Mouse (Mus musculus) forebrain, embryonic 14.5 days (tissue): ENCODE results near the gene Usp26. TPM values are rescaled to one million over a fixed set of nuclear protein-coding genes. Genes with fewer than 3 reads are reported as not detected.

Experiments used
- ATAC-seq: fragments of 200-750 bp; cut with Nextera tagmentation; 2 replicates; pipeline ENCODE4 v1.8.0; 2017; ENCODE audit warnings: mild to moderate bottlenecking, moderate library complexity
- DNase-seq: peaks from one replicate; pipeline ENCODE4 v3.0.0-alpha.2; 2015; ENCODE audit warnings: low spot score
- H3K27ac ChIP-seq: fragments of 300-500 bp; sonication (generic); 2 replicates; pipeline ENCODE4 v1.5.1; 2014; ENCODE audit warnings: low read depth, mild to moderate bottlenecking, control low read depth, low read length, moderate library complexity
- H3K27me3 ChIP-seq: fragments of 300-500 bp; sonication (generic); replicated peaks from 2 replicates; pipeline ENCODE4 v1.6.1; 2014; ENCODE audit warnings: low read length, control low read depth, mixed read lengths; ENCODE audit not compliant: control insufficient read depth, insufficient read depth
- H3K36me3 ChIP-seq: fragments of 300-500 bp; sonication (generic); 2 replicates; pipeline ENCODE4 v1.6.1; 2014; ENCODE audit warnings: low read length, control low read depth; ENCODE audit not compliant: control insufficient read depth, insufficient read depth
- H3K4me1 ChIP-seq: fragments of 300-500 bp; sonication (generic); 2 replicates; pipeline ENCODE4 v1.6.1; 2014; ENCODE audit warnings: antibody characterized with exemption, low read length, control low read depth; ENCODE audit not compliant: control insufficient read depth, insufficient read depth
- H3K4me2 ChIP-seq: fragments of 300-500 bp; sonication (generic); 2 replicates; pipeline ENCODE4 v1.6.1; 2014; ENCODE audit warnings: mild to moderate bottlenecking, control low read depth, low read length
- H3K4me3 ChIP-seq: fragments of 300-500 bp; sonication (generic); 2 replicates; pipeline ENCODE4 v1.5.1; 2014; ENCODE audit warnings: low read depth, low read length, control low read depth
- H3K9ac ChIP-seq: fragments of 300-500 bp; sonication (generic); 2 replicates; pipeline ENCODE4 v1.6.1; 2014; ENCODE audit warnings: mild to moderate bottlenecking, low read length, control low read depth, moderate library complexity
- H3K9me3 ChIP-seq: fragments of 300-500 bp; sonication (generic); replicated peaks from 2 replicates; pipeline ENCODE4 v1.6.1; 2016; ENCODE audit warnings: low read length, control low read depth, mixed read lengths; ENCODE audit not compliant: control insufficient read depth
- WGBS: fragments of 180-500 bp; shearing (Covaris S2); extraction: QIAGEN DNeasy Blood & Tissue Kit; methylation state at CpG from one replicate; pipeline ENCODE4 v1.1.7; 2014; 5-methylcytosine and 5-hydroxymethylcytosine counted together
- polyA plus RNA-seq: library from polyadenylated mRNA; unstranded; fragments of >200 nt; fragmentation: Nextera tagmentation; extraction: Ambion mirVana; gene quantifications from 2 replicates; pipeline ENCODE4 v1.2.1, GENCODE M21; 2014

Gene Usp26
- polyA plus RNA-seq = not detected in 2 replicates

GRCm38 (mm10) chrX:51801133-51801532 is at the start of gene Usp26:
Gene Usp26, minus strand, starts transcription at chrX:51801233.
- Histone ChIP-seq H3K4me1 (no peaks in the 10 kb centered on the region), H3K36me3 (no peaks in the 10 kb centered on the region), H3K4me2 (no peak within 1 kb of the TSS), H3K27me3 (no peaks in the 10 kb centered on the region), H3K9ac (no peak within 1 kb of the TSS), H3K9me3 (no peaks in the 10 kb centered on the region), H3K27ac (no peak within 1 kb of the TSS), H3K4me3 (no peak within 1 kb of the TSS)
- WGBS = 94% methylated on average over 6 of the region's 6 CpGs
- ATAC-seq (no peak), DNase-seq (no peak)

DNA sequence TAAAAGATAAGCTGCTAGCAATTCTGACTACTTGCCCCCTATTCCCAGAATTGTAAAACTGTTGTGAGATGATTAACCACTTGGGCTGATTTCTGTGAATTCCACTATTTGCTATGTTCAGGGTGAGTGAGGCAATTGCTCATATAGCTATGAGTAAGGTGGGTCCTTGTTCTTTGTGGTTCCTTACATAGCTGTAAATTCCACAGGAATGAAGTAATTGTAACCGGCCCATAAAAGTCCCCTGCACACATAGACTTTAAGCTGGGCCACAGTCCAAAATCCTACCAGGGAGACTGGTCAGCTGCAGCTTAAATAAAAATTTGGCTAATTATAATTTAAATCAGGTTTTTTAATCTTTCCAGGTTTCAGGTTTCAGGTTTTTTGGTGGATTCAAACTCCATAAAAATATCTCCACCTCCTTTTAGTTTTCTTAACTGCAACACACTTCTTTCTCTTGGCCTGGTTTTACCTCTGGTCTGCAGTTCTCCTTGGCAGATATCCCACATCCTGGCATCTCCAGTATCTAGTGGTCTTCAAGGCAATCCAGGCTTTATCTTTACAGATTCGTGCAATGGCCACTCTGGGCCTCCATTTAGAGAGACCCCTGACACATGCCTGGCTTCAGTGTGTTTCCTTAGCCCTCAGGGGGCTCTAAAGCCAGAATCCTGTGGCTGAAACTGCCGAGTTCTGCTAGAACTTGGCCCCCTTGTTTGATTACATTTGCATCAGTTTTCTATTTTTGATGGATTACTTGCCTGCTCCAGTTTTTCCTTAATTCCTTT is 13.6 kb upstream of the Usp26 start:
- no peak overlapping the region for H3K27ac ChIP-seq
- H3K36me3 ChIP-seq = no peaks in the 10 kb centered on the region
- peak; percentile 15 for DNase-seq
- no peaks in the 10 kb centered on the region for H3K4me1 ChIP-seq
- no peaks in the 10 kb centered on the region for H3K9me3 ChIP-seq
- no peak overlapping the region for H3K4me2 ChIP-seq
- 0 out of 2 replicates have a peak, but pooled peaks have one; percentile 42 for ATAC-seq
- no peak overlapping the region for H3K4me3 ChIP-seq
- 45% methylated on average over 3 of the region's 3 CpGs for WGBS
- H3K27me3 ChIP-seq = no peaks in the 10 kb centered on the region
- no peak overlapping the region for H3K9ac ChIP-seq

GRCm38 (mm10) chrX:51767457-51767856 is 33.6 kb downstream of the Usp26 start:
- DNase-seq (peak; percentile 11), ATAC-seq (no peak)

DNA sequence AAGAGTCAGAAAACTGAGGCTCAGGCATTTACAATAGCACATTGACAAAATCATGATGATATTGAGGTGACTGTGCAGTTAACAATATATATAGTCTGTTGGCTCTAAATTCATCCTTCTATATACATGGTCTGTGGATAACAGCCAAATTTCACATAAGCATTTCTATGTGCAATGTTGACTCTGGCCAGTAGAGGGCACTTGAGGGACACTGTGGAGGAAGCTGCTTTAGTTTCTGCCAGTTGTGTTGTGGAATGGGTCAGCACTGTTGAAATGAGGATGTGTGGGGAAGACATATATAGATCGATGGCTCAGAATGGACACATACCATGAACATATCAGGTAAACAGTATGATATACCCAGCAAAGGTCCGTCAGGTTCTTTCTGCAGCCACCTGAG is 64.6 kb downstream of the Usp26 start:
- ATAC-seq = no peak
- 71% methylated on average over 2 of the region's 2 CpGs for WGBS

More at GRCm38 (mm10) chrX:51767457-51767856, 33.6 kb downstream of the Usp26 start:
- Histone ChIP-seq H3K27ac (no peak overlapping the region), H3K9ac (no peak overlapping the region), H3K27me3 (no peaks in the 10 kb centered on the region), H3K4me1 (no peaks in the 10 kb centered on the region), H3K4me2 (no peak overlapping the region), H3K4me3 (no peak overlapping the region), H3K36me3 (no peaks in the 10 kb centered on the region), H3K9me3 (no peaks in the 10 kb centered on the region)
- 17% methylated on average over 1 of the region's 1 CpGs for WGBS

GRCm38 (mm10) chrX:51714086-51714745 is 86.8 kb downstream of the Usp26 start:
- no peak overlapping the region for H3K4me3 ChIP-seq
- no peak overlapping the region for H3K27ac ChIP-seq
- no peaks in the 10 kb centered on the region for H3K9me3 ChIP-seq
- H3K9ac ChIP-seq = no peak overlapping the region
- H3K36me3 ChIP-seq = no peaks in the 10 kb centered on the region
- ATAC-seq = no peak
- no peaks in the 10 kb centered on the region for H3K4me1 ChIP-seq
- H3K4me2 ChIP-seq = no peak overlapping the region
- 76% methylated on average over 8 of the region's 8 CpGs for WGBS
- no peak for DNase-seq
- no peaks in the 10 kb centered on the region for H3K27me3 ChIP-seq

More for the DNA sequence above, 64.6 kb downstream of the Usp26 start:
- H3K4me2 ChIP-seq = no peak overlapping the region
- H3K36me3 ChIP-seq = no peaks in the 10 kb centered on the region
- DNase-seq = peak; percentile 72
- H3K4me3 ChIP-seq = no peak overlapping the region
- H3K27me3 ChIP-seq = no peaks in the 10 kb centered on the region
- H3K4me1 ChIP-seq = no peaks in the 10 kb centered on the region
- H3K27ac ChIP-seq = no peak overlapping the region
- no peak overlapping the region for H3K9ac ChIP-seq
- no peaks in the 10 kb centered on the region; the same call in 1 of the 2 replicates for H3K9me3 ChIP-seq

DNA sequence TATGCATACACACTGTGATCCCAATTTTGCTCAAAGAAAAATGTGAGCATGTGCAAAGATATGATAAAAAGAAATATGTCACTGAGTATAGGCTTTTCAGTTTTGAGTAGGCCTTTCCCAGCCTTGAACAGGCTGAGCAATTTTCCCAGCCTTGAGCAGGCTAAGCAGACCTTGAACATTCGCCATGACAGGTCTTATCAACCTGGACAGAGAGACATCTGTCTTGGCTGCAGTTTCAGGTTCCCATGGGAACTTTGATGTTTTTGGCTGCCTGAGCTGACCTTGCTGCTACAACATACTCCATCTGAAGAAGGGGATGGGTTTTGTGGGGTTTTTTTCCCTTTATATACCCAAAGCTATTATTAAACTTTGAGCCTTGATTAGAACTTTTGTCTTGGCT is 88.0 kb downstream of the Usp26 start:
- ATAC-seq (no peak), DNase-seq (no peak)
- WGBS = 86% methylated on average over 1 of the region's 1 CpGs
- Histone ChIP-seq H3K9ac (no peak overlapping the region), H3K36me3 (no peaks in the 10 kb centered on the region), H3K4me3 (no peak overlapping the region), H3K27ac (no peak overlapping the region), H3K27me3 (no peaks in the 10 kb centered on the region), H3K9me3 (no peaks in the 10 kb centered on the region), H3K4me1 (no peaks in the 10 kb centered on the region), H3K4me2 (no peak overlapping the region)

Other genes with a start within 250 kb of the Usp26 start
- 36.2 and 47.1 TPM in 2 replicates for gene Hs6st2, start 119.4 kb downstream of the Usp26 start, polyA plus RNA-seq
- not detected in 2 replicates for gene 1700080O16Rik, start 171.5 kb upstream of the Usp26 start, polyA plus RNA-seq